Mouse (Mus musculus): ENCODE results near the gene Fcrla.
"Not testable (repeated sequence)": the region's sequence is repeated elsewhere in the genome, so short reads cannot be mapped to it uniquely, and the experiment has no call there.

Fcrla gene

DNA sequence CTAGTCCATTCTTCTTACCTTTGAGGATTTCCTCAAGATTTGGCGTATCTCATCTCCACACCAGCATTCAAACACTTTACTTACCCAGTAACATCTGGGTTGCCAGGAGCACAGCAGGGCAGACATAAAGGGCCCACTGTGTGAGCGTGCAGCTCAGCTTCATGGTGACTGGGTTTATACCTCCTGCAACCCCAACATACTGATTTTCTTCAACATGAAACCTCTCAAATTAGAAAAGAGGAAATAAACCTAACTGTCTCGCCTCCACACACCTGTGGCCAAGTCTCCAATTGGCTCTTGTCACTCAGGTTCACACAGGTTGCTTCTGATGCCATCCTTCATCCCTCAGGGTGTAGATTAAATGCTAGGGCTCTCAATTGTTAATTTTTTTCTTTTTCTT lies at the start of gene Fcrla:
Gene Fcrla, minus strand, starts transcription at position 206 of the 400 bp plus-strand sequence.
- peak in 1 of 2 experiments; percentile 49 for DNase-seq (ENCODE audit: low spot score in 2 of 2)

DNA sequence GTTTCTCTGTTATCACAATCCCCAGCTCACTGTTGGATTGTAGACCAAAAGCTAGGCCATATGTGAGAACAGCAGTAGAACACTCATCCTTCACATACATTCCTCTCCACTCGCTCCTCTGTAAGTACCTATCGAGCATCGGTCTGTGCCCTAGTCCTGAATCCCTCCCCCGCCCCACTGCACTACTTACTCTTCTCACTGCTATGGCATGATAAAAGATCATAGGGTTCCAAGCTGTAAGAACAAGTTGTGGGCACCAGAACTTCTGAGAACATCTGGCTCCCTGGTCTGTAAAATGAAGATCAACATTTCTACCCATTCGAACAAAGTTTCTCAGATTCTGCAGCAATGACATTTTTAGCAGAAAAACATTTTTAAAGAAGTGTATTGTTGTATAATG lies 49.1 kb upstream of the Fcrla start, which contains the start of gene Fcgr2b:
Gene Fcgr2b, minus strand, starts transcription at position 101 of the 400 bp plus-strand sequence.
- no peak for DNase-seq (ENCODE audit: low spot score in 2 of 2)

DNA sequence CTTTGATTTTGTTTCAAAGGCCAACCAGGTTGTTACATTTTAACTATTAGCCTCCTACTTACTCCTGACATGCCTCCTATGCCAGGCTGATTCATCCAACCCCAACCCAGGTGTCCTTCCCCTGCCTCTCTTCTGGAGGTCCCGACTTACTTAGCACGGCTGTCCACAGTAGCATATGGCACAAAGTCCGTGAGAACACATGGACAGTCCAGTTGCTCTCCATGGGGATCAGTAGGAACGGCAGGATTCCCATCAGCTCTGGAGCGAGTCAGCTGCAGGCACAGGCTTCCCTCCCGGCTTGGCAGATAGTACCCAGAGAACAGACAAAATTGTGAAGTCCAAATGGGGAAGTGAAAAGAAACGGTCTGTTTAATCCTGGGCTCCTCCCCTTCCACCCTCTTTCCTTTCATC lies 48.4 kb upstream of the Fcrla start:
- peak in 1 of 2 experiments; percentile 50 for DNase-seq (ENCODE audit: low spot score in 2 of 2)

DNA sequence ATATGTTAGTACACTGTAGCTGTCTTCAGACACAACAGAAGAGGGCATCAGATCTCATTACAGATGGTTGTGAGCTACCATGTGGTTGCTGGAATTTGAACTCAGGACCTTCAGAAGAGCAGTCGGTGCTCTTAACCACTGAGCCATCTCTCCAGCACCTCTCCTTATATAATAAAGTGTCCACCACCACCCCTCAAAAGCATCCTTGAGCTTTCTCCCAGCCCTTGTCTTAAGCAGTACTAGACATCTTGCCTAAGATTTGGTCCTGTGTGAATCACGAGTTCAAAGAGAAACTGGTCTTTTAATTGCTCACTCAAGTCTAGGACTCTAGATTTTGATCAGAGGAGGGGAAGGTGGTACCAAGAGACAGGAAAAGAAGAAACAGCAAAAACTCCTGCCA lies 48.0 kb upstream of the Fcrla start:
- not testable (repeated sequence) for DNase-seq (ENCODE audit: low spot score in 2 of 2)

DNA sequence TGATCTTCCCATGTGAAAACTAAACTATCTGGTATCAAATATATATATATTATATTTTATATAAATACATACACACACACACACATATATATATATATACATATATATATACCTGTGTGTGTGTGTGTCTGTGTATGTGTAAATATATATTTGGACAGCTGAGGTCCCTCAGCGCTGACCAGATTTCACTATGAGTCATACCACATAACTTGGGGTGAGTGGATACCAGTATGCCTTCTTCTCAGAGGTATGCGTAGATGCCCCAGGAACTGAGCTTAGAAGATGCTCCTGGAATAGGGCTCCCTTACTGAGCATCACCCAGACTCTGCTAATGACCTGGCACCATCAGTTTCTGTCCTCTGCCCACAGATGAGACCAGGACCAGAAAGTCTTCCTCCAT lies 47.4 kb upstream of the Fcrla start:
- no peak for DNase-seq (ENCODE audit: low spot score in 2 of 2)

DNA sequence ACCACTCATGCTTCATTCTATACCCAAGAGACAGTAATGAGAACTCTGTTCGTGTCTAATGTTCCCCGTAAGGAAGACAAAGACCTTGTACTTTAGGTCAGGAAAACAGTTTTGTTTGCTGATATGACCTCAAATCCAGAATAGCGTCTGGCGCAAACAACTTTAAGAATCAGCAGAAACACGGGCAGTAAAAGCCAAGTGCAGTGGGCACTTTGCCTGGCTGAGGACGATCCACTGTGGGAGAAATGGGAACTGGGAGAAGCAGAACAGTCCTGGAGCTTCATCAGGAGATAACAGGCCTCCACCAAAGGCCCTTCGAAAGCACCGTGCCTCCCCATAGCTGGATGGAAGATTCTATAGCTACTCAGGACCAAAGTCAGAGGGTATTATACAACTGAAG lies 46.8 kb upstream of the Fcrla start:
- DNase-seq (ENCODE audit: low spot score in 2 of 2): no peak

DNA sequence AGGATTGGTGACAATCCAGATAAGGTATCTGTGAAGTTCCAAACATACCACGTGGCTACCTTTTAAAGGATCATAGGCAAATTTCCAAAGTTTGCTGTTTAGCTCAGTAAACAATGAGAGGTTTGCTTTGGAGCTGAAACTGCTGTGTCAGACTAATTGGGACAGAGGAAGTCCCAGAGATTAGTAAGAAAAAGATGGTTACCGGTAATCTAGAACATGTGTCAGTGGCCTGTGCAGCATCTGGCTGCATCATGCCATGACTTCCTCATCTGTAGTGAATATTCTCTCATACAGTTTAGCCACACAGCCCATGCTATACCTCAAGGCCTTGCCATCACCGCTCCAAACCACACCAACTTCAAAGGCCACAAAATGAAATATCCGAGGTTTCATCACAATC lies 45.6 kb upstream of the Fcrla start:
- DNase-seq (ENCODE audit: low spot score in 2 of 2): peak in 1 of 2 experiments; percentile 31

DNA sequence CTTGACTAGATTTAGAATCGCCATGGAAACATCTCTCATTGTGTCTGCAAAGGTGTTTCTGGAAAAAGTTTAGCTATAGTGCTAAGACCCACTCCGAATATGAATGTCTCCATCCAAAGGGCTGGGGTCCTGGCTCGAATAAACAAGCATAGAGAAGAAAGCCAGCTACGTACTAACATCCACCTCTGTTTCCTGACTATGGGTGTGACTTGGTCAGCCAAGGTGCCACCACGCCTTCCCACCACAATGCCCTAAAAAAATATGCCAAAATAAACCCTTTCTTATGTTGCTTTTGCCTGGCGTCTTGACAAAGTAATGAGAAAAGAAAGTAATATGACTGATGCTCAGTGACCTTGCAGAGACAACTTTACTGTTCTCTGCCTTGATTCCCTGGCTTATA lies 45.1 kb upstream of the Fcrla start:
- DNase-seq (ENCODE audit: low spot score in 2 of 2): peak; percentile 52 to 83

DNA sequence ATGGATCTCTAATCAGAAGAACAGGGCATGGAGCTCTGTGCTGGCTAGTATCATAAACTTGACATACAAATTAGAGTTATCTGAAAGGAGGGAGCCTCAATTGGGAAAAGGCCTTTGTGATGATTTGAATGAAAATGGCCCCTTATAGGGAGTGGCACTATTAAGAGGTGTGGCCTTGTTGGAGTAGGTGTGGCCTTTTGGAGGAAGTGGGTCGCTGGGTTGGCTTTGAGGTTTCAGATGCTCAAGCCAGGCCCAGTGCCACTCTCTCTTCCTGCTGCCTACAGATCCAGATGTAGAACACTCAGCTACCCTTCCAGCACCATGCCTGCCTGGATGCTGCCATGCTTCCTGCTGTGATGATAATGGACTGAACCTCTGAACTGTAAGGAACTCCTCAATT lies 41.2 kb upstream of the Fcrla start:
- no peak for DNase-seq (ENCODE audit: low spot score in 2 of 2)

DNA sequence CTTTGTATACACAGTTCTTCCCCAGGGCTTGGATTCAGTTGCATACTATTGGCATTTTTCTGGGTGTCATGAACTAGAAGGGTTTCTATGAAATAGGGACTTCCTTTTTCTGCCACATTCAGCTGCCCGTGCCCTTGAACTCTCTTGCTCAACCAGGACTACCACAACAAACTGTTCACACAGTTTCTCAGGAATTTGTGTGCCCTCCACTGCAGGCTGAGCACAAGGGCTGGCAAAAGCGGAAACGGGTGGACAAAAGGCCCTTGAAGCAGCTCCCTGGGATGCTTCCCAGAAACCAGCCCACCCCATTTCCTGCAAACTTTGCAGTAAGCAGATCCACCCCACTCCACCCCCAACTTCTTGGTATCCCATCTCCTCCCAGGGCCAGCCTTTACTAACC lies 40.2 kb upstream of the Fcrla start:
- DNase-seq (ENCODE audit: low spot score in 2 of 2): no peak

DNA sequence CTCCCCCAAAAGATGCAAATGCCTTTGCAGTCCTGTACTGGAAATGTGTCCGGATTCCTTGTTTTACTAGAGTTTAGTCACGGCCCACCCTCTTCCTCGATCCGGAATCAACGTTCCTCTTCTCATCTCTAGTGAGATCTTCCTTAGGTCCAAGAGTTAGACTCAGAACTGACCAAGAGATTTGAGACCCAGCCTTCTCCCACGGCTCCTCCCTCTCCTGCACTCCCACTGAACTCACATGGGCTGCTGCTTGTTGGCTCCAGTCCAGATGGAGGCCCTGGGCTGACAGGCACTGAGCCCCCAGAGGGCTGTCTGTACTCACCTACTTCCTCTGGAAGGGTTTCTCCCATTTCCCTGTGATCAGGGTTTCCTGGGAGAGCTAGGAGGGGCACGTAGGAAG lies 35.7 kb upstream of the Fcrla start:
- DNase-seq (ENCODE audit: low spot score in 2 of 2): no peak

DNA sequence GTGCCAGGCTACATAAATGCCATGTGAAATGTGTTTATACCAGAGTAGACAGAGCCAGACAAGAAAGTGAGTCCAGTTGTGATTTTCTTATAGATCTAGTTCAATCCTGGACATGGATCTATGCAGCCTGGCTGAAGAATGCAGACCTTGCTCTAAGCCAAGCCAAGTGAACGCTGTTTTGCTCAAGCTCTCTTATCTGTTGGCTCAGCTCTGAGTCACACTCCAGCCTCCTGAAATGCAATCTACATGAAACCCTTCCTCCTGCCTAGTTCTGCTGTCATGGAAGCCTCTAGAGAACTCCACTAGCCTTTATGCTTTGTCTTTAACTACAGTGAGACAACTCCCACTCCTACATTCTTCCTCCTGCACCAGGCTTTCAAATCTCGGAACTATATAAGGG lies 34.9 kb upstream of the Fcrla start:
- DNase-seq (ENCODE audit: low spot score in 2 of 2): no peak

DNA sequence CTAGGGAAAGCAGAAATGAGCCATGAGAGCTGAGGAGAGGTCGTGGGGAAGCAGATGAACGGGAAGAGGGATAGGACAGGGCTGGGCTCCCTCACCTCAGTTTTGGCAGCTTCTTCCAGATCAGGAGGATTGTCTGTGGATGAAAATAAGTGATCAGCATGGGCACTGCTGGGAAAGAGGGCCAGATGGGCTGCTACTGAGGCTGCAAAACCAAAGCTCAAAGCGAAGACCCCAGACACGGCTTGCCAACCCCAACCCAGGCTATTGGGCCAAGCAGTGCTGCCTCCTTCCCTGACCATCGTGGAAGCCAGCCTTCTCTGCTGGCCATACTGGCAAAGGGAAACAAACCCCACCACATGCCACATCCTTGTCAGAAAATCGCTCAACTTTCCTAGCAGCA lies 33.7 kb upstream of the Fcrla start:
- DNase-seq (ENCODE audit: low spot score in 2 of 2): no peak

DNA sequence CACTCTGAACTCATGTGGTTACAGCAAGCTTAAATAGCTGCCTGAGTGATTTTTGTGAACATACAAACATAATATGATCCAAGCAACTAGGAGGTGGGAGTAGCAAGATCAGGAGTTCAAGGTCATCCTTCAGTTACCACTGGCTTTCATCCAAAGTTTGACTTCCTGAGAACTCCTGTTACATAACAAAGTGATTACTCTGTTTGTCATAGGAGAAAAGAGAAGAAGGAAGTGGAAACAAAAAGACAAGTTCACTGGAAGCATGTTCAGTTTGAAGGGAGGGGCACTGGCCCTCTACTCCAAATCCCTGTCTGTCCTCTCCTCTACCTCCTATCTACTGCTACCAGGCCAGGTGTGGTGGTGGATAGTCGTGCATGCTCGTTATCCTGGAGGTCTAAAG lies 32.4 kb upstream of the Fcrla start:
- no peak for DNase-seq (ENCODE audit: low spot score in 2 of 2)

DNA sequence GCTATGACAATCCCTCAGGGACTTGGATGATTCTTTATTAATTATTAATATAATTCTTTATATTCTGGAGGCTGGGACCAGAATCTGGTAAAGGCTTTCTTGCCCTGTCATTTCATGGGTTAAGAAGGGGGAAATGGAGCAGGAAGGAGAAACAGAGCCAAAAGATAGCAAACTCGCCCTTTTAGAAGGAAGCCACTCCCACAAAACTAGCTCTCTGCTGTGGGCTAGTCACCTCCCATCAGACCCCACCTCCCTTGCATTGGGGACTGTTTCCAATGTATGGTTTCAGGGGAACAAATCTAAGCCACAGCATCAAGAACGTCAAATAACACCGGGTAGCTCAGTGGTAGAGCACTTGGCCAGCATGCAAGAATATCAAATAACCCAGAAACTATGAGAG lies 30.8 kb upstream of the Fcrla start:
- DNase-seq (ENCODE audit: low spot score in 2 of 2): no peak

DNA sequence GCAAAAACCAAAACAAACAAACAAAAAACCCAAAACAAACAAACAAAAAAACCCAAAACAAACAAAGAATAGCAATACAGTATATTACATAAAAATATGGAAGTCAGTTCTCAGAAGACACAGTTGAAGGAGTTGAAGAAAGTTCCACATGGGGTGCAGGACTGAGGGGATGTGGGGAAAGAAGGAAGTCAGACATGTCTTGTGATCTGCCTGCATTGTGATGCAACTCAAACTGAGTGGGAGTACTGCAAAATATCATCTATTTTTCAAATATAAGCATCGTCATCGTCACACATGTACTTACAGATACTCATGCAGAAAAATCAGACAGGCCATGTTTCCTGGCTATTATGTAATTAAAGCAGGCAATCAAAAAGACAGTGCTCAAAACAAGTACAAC lies 25.8 kb upstream of the Fcrla start:
- no peak for DNase-seq (ENCODE audit: low spot score in 2 of 2)

DNA sequence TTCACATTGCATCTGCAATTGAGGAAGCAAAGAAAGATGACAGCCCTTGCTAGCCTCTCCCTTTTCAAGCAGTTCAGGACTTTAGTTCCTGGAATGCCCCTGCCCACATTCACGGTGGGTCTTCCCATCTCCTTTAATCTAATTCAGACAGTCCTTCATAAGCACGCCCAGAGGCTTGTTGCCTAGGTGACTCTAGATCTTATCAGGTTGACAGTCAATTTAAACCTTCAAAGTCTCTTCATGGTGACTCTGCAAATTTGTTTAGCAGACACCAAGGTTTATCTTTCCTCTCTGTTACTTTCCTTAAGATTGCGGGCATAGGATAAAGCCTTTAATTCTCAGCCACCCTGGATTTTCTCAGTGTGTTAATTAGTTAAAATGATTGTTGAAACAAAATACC lies 23.4 kb upstream of the Fcrla start:
- peak in 1 of 2 experiments; percentile 20 for DNase-seq (ENCODE audit: low spot score in 2 of 2)

DNA sequence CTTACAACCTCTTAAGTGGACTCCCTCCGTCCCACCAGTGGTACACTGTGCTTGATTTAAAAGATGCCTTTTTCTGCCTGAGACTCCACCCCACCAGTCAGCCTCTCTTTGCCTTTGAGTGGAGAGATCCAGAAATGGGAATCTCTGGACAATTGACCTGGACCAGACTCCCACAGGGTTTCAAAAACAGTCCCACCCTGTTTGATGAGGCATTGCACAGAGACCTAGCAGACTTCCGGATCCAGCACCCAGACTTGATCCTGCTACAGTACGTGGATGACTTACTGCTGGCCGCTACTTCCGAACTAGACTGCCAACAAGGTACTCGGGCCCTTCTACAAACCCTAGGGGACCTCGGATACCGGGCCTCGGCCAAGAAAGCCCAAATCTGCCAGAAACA lies 17.5 kb upstream of the Fcrla start:
- DNase-seq (ENCODE audit: low spot score in 2 of 2): not testable (repeated sequence)

DNA sequence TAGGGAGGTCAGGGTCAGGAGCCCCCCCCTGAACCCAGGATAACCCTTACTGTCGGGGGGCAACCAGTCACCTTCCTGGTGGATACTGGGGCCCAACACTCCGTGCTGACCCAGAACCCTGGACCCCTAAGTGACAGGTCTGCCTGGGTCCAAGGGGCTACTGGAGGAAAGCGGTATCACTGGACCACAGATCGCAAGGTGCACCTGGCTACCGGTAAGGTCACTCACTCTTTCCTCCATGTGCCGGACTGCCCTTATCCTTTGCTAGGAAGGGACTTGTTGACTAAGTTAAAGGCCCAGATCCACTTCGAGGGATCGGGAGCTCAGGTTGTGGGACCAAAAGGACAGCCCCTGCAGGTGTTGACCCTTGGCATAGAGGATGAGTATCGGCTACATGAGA lies 16.8 kb upstream of the Fcrla start:
- not testable (repeated sequence) for DNase-seq (ENCODE audit: low spot score in 2 of 2)

DNA sequence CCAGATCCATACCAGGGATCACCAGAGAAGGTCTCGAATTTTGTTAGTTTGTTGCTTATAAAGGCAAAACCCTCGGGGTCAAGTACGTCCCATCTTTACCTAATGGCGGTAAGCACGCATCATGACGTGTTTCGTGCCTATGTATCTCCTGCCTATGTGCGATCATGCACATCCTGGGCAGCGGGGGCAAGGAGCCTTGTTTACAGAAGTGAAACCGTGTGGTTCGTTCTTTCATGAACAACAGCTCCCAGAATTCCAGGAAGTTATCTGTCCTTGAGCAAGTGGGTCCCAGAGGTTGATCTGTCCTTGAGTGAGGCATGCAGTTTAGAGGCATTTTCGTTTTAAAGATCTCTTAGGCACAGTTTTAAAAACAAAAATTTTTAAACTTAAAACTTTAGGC lies 11.9 kb upstream of the Fcrla start:
- peak in 1 of 2 experiments; percentile 76 for DNase-seq (ENCODE audit: low spot score in 2 of 2)

DNA sequence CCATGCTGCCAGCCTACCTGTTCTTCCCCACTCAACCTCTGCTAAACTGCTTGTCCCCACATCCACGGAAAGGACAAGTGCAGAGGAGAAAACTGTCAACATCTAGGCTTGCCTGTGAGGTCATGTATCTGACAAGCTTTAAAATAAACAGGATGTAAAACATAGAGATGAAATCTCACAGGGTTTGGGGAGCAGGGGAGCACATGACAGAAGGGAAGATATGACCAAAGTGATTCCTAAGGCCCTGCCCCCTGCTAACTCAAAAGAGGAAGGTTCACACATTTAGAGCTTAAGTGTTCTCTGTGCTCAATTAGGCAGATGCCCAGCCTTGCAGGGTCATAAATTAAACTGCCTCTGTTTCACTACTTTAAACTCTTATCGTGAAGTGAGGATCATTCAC lies 7.0 kb upstream of the Fcrla start:
- peak; percentile 47 to 67 for DNase-seq (ENCODE audit: low spot score in 2 of 2)

DNA sequence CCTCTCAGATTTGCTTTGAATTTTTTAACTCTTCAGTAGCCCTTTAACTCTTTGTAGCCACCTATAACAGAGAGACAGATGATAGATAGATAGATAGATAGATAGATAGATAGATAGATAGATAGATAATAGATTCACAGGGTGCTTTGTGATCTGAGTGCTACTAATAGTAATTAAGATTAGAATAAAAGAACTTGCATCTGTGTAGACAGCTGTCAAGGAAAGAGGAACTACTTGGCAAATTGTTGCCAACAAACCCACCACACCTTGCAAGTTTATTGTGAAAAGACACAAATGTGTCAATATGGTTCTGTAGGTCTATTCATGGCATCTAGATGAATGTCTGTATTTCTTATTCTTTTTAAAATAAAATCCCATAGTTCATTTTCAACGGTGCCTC lies 6.6 kb upstream of the Fcrla start:
- DNase-seq (ENCODE audit: low spot score in 2 of 2): no peak

DNA sequence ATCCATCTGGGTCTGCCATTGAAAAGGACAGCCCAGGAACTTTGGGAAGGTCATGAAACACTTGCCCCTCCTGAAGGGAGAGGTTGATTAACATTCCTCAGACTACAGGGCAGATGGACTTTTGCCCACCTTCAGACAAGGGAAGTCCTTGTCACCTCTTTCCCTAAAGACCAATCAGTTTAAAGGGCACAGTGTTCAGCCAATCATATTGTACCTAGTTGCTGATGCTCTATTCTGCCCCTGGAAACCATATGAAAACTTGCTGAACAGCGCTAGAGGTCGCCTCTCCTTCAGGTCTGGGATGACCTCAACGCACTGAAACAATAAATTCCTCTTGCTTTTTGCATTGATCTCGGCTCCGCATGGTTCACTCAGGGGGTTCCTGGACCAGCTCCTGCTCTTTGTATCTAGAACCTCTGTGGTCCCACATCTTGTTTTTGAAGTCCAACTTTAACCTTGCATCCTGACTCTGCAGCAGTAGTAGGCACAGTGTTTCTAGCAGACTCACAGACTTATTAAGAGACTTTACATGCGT lies 6.1 kb upstream of the Fcrla start:
- no peak for DNase-seq (ENCODE audit: low spot score in 2 of 2)

DNA sequence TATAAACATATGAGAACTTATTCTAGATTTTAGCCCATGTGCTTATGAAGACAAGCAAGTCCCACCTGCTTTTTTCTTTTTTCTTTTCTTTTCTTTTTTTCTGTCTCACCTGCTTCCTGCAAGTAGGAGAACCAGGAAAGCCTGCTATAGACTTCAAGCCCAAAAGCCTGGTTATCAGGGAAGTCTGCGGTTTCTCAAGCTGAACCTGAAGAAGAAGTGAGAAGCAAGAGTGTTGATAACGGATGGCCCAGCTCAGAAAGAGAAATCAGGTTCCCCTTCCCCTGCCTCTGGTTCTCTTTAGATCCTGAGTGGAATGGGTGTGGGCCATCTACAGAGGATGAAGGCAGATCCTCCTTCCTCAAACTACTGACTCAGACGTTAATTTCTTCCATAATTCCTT lies 4.7 kb upstream of the Fcrla start:
- DNase-seq (ENCODE audit: low spot score in 2 of 2): no peak

Measured in natural killer cell, adult 2 months (primary cell).